Mouse (Mus musculus): ENCODE data around the gene Vps41.

The Vps41 gene

DNA sequence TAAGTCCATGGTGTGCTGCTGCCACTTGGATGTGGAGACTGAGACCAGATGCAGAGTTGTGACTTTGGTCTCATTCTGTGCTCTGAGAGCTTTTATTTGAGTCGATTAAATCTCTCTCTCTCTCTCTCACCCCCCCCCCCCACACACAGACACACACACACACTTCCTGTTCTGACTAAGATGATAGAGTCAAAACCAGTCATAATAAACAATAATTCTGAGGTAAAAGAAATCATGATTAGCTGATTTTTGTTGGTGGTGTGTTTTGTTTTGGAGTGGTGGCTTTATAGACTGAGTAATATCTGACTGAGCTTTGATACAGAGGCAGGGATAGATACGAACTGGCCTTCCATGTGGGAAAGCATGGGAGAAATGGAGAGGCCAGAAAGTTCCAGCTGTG, 74.6 kb downstream of the Vps41 start:
- DNase-seq (ENCODE audit: low read depth, low spot score), result no peak

GRCm38 (mm10) chr13:18794454-18794853, 77.4 kb downstream of the Vps41 start:
- no peak for DNase-seq (ENCODE audit: low read depth, low spot score)

GRCm38 (mm10) chr13:18797555-18797954, 80.5 kb downstream of the Vps41 start:
- DNase-seq (ENCODE audit: low read depth, low spot score), result no peak

DNA sequence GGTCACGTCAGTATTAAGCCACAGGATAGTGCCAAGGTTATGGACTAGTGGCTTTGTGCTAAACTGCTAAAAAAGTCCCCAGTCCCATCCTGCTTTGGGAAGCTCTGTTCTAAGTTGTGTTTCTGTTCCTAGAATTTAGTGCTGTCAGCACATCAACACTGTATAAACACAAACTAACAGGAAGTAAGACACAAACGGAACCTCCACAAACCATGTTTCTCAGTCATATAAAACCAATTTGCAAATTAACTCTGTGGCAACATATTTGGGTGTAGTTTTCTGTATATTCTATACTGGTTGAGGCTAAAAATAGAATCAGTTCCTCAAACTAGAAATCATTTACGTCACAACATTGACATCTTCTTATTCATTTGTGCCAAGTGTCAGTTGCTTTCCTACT, 83.3 kb downstream of the Vps41 start:
- no peak for DNase-seq (ENCODE audit: low read depth, low spot score)

GRCm38 (mm10) chr13:18809465-18809864, 92.4 kb downstream of the Vps41 start:
- DNase-seq (ENCODE audit: low read depth, low spot score), result no peak

GRCm38 (mm10) chr13:18809978-18810675, 93.0 kb downstream of the Vps41 start:
- peak; percentile 62 for DNase-seq (ENCODE audit: low read depth, low spot score)

- DNase-seq (ENCODE audit: low read depth, low spot score), result peak; percentile 29
Observed at GRCm38 (mm10) chr13:18824420-18825123, 107.5 kb downstream of the Vps41 start.

- no peak for DNase-seq (ENCODE audit: low read depth, low spot score)
Observed at GRCm38 (mm10) chr13:18827029-18827428, 109.9 kb downstream of the Vps41 start.

GRCm38 (mm10) chr13:18830486-18830885, 113.4 kb downstream of the Vps41 start:
- peak; percentile 13 for DNase-seq (ENCODE audit: low read depth, low spot score)

DNA sequence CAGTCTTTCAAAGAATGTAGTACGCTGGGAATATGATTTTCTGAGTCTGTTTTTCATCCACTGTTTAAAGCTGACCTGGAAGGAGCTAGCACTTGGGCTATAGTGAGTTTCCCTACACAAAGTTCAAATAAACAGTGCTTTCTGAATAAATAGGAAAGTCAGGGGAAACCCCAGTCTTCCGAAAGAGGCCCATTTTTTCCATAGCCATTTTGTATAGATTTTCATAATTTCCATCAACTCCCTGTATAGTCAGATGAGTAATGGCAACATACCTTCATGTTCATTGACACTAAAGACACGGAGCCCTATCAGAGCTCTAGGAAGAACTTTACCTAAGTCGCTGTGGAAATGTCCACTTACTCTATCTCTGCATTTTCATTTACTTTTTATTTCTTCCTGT, 122.1 kb downstream of the Vps41 start:
- no peak for DNase-seq (ENCODE audit: low read depth, low spot score)

DNA sequence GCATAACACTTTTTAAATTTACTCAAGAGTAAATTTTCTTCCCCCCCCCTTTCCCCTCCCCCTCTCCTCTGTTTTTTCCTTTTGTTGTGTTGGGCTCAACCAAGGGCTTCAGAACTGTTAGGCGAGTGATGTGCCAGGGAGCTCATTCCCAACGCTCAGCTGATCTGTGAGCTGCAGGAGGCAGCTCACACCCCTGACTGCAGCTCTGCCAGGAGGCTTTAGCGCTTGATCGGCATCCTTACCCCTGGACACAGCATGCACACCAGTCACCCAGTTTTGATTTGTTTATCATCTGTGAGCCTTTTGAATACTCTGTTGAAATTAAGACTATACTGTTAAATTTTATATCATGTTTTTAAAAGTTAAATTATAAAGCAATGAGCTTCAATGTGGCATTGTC, 123.3 kb downstream of the Vps41 start:
- DNase-seq (ENCODE audit: low read depth, low spot score), result no peak

DNA sequence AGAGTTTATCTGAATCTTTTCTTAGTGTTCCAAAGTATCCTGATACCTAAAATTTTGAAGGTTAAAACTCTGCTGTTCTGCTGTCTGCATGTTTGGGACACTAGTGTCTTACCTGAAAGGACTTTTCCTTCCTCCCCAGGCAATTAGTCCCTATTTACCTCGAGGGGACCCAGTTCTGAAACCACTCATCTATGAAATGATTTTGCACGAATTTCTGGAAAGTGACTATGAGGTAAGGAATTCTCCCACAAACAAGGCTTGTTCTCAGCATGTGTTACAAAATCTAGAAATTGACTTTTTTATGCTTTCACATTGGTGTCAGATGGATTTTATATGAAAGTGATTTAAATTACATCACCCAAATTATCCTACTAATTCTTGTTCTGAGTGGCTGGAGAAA, 123.9 kb downstream of the Vps41 start:
- DNase-seq (ENCODE audit: low read depth, low spot score), result no peak

DNA sequence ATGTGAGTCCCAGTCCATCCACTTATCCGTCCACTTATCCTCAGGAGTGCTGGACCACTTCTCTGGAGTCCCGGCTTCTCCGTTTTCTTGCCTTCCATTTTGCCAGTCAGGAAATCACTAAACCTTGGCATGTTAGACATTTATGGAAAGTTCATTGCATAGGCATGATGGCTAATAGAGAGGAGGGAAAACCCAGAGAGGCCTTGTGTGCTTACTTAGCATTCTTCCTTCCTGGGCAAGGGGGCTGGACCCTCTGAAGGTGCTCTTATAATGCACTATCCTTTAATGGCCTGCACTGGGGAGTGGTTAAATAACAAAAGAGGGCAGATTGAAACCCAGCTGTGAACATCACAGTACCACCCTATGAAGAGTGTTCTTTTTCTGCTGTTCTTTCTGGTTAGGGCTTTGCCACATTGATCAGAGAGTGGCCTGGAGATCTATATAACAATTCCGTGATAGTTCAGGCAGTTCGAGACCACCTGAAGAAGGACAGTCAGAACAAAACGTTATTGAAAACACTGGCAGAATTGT, 124.7 kb downstream of the Vps41 start:
- no peak for DNase-seq (ENCODE audit: low read depth, low spot score)

- no peak for DNase-seq (ENCODE audit: low read depth, low spot score)
Observed at GRCm38 (mm10) chr13:18842556-18842955, 125.5 kb downstream of the Vps41 start.

DNA sequence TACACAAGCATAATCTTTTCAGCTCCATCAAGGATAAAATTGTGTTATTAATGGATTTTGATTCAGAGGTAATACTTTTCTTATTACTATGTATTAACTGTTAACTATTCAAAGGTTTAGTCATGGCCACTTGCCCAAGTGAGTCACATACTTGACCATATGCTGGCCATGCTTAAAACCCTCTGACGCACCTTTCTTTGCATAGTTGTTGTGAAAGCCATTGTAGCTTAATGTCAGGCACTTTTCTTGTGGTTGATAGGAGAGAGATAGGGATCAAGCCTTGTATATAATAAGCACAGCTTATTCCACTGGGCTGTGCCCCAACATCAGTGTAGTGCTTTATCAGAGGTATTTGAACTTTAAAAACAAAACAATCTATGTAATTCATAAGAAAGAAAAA, 126.5 kb downstream of the Vps41 start:
- no peak for DNase-seq (ENCODE audit: low read depth, low spot score)

DNA sequence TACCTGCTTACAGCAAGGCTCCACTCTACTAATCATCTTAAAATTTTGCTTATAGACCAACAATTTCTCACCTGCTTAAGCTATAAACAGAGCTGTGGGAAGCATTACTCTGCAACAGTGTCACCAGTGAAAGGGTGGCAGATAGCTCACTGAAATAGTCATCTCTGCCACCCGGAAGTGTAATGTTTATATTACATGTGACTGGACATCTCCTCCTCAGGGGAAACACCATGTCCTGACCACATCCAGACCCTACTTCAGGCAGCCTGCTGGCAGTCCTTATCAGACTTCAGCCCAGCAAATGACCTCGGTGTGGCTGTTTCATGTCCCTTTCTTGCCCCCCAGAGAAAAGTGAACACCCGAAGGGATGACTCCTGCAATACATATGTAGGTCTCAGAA, 130.3 kb downstream of the Vps41 start:
- DNase-seq (ENCODE audit: low read depth, low spot score), result no peak

- DNase-seq (ENCODE audit: low read depth, low spot score), result no peak
Observed at GRCm38 (mm10) chr13:18849563-18849962, 132.5 kb downstream of the Vps41 start.

DNA sequence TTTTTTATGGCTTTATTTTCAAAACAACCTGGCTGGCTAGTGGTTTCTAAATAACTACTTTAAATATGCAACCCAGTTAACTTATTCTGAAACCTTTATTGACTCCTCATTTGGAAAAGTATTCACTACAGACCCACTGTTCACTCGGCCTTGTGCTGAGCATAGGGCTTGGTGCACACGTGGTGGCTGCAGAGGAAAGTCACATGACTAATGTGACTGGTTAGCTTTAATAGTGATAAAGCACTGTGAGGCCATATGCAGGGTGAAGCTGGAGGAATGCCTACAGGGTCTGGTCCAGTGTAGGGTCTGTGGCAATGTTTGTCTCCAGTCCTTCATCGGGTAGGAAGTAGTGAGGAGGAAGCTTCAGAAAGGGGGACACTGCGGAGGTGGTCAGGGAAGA, 134.1 kb downstream of the Vps41 start:
- DNase-seq (ENCODE audit: low read depth, low spot score), result no peak

DNA sequence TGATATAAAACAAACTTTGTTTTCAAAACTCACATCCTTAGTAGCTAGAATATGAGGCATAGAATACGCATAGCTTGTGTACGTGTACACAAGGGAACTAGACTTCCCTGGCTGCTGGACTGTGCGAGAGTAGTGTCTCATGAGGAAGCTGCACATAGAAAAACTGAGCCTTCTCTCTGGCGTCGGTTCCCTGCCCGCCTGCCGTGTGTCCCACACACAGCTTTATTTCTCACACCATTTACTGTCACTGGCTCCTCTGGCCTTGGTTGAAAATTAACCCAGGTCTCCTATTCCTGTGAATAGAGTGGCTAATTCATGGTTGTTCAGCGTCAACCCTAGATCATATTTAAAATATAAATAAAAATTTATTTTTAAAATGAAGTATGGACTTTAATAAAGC, 135.6 kb downstream of the Vps41 start:
- DNase-seq (ENCODE audit: low read depth, low spot score), result no peak

DNA sequence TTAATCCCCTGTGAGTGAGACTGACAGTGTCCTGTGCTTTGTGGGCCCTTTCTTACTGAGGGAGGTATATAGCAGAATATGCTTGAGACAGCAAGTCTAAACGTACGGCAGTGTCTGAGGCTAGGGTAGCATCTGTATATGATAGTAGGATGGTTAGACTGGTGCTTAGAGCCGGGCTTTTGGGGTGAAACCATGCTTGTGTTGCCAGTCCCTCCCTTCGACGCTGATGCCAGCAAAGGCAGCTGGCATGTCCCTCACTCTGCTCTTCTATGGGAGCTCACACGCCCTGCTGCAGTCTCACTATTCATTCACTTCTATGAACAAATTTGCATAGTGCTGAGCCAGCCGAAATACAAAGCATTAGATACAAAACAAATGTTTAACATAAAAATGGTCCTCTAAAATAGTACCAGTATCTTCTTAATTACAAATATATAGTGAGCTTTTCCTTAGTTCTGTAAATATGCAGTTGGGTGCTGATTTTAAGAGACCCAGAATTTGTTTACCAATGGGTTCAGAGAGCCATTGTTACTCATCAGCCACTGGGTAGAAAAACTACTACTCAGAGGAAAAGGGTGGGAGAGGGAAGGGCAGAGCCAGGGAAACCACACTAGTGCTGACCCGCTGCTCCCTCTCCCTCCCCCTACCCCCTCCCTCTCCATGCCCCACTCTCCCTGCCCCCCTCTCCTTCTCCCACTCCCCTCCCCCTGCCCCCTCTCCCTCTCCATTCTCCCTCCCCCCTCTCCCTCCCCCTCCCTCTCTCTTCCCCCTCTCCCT, 139.1 kb downstream of the Vps41 start:
- DNase-seq (ENCODE audit: low read depth, low spot score), result peak; percentile 40

GRCm38 (mm10) chr13:18858183-18858582, 141.1 kb downstream of the Vps41 start:
- DNase-seq (ENCODE audit: low read depth, low spot score), result peak; percentile 72

DNA sequence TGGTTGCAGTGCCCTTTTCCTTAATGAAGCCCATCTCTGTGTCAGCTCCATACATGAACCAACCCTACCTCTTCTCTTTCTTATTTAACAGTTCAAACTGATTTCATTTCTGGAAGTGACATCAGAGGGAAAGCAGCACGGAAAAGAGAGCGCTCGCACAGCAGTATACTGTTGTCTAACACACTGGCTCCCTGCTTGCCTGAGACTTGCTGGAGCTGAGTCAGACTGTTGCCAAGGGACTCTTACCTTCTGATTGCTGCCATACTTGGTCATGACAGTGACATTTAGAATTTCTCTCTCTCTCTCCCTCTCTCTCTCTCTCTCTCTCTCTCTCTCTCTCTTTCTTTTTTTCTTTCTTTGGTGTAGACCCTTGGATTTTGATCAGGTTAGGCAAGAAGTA, 142.3 kb downstream of the Vps41 start:
- DNase-seq (ENCODE audit: low read depth, low spot score), result no peak

Measured in telencephalon, adult 2 months (tissue).